Mouse (Mus musculus): Measurements from ENCODE around the gene Rps6ka2.

Rps6ka2 gene

DNA sequence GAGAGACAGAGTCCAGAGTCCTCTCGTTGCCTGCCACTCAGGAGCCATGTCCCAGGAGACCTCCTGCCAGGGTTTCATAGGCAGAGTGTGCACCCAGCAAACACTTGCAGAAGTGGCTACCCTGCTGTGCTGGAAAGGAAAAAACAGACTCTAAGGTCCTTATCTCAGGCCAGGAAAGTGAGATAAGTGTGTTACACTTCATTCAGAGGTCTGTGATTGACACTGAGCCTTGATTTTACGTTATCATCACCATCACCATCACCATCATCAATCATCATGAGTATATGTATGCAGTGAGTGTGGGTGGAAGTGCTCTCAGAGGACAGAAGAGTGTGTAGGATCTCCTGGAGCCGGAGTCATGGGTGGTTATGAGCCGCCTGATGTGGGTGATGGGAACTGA, 51.4 kb downstream of the Rps6ka2 start:
- no peak for DNase-seq

- no peak for DNase-seq
Measured at GRCm38 (mm10) chr17:7222198-7222597, 52.3 kb downstream of the Rps6ka2 start.

- peak in 1 of 2 experiments; percentile 22 for DNase-seq
Measured at GRCm38 (mm10) chr17:7228545-7228944, 58.6 kb downstream of the Rps6ka2 start.

GRCm38 (mm10) chr17:7231312-7231711, 61.4 kb downstream of the Rps6ka2 start:
- no peak for DNase-seq

DNA sequence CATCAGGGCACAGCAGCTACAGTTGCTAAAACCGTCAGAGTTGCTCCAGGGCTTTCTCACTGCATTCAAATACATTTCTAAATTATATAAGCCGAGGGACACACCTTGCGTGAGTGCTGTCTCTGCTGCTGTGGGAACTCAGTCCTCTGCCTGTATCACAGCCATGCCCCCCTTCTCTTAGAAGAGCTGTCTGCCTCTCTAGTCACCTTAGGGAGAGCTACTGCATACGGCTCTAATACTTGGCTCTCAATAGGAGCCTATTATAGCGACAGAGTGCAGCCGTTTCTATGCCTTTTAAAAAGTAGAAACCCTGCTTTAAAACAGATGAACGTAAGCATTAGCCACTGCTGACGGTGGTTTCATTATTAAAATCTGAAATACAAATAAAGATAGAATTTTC, 61.9 kb downstream of the Rps6ka2 start:
- DNase-seq = no peak

DNA sequence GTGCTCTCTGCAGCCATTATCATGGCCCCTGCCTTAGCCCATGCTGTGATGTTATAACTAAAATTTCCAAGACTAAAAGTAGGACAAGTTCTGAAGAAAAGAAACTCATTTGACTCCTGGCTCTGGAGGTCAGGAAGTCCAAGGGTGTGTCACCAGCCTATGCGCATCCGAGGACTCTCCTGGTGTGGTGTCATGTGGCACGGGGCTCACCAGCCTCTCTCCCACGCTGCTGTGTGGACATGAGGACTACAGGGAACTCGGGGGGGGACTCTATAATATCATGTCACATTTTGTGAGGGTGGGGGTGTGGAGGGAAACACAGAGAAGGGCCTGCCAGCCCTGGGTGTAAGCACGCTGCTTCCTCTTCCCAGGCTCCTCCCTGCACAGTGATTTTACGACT, 62.5 kb downstream of the Rps6ka2 start:
- DNase-seq = no peak

GRCm38 (mm10) chr17:7233197-7233596, 63.3 kb downstream of the Rps6ka2 start:
- no peak for DNase-seq

GRCm38 (mm10) chr17:7237706-7238105, 67.8 kb downstream of the Rps6ka2 start:
- no peak for DNase-seq

- no peak for DNase-seq
Measured at GRCm38 (mm10) chr17:7238766-7239165, 68.9 kb downstream of the Rps6ka2 start.

DNA sequence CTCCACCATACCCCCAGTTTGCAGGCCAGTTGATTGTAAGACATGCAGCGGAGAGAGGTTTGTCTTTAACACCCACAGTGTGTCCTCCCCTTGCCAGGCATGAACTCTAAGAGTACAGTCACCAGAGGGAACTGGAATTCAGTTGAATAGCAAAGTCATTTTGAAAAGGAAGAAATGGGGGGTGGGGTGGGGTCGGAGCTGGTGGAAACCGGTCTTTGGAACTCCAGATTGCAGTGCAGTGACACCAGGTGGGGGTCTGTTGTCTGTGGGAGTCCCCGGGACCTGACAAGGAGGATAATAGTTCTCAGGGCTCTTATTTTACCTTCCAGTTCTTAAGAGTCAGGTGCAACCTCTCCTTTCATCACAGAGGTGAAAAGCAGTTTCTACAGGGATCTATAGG, 70.6 kb downstream of the Rps6ka2 start:
- no peak for DNase-seq

DNA sequence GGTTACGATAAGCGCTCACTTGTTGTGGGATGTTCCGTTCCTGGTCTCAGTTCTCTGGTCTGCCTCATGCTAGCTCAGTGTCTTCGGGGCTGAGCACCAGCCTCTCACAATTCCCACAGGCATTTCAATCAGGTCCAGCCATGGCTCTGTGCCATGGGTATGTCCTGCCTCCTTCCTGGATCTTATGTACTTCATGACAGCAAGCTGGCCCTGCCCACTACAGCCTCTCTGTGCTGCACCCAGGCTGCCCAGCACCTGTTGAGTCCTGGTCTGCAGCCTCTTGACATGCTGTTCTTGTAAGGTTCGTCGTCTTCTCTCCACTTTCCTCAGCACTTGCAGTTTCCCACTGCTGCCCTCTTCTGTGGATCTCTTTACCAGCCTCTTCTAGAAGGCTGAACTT, 75.2 kb downstream of the Rps6ka2 start:
- DNase-seq = no peak

- DNase-seq = no peak
Measured at GRCm38 (mm10) chr17:7246893-7247556, 77.1 kb downstream of the Rps6ka2 start.

- DNase-seq = no peak
Measured at GRCm38 (mm10) chr17:7250373-7250772, 80.5 kb downstream of the Rps6ka2 start.

DNA sequence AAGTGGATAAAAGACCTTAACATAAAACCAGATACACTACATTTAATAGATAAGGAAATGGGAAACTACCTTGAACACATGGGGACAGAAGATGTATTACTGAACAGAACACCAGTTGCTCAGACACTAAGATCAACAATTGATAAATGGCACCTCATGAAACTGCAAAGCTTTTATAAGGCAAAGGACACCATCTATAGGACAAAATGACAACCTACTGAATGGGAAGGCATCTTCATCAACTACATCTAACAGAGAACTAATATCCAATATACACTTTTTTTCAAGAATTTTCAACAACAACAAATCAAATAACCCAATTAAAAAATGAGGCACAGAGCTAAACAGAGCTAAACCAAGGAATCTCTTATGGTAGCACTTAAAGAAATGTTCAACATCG, 87.3 kb downstream of the Rps6ka2 start:
- DNase-seq = no peak

DNA sequence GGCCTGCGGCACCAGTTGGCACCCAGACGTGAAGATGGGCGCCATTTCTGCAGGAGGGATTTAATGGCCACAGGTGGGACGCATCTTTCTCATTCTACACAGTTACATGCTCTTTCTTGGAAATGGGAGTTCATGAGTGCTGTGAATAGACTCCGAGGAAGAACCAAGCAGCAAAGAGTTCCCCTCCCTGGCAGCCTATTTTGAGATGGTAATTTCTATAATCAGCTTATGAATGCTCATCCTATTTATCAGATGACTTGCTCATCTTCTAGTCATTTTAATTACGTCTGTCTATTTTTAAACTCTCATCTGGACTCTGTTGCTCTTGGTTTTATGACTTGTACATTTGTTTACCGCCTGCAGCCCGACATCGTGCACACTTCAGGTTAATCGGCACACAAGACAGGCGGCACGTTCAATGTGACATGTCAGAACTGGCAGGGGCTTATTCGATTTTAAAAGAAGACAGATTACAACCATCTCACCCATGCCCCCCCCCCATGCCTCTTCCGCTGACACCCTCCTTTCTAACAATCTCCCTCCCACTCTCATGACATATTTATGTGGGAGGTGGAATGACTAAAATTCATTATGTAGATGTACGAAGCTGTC, 88.9 kb downstream of the Rps6ka2 start:
- no peak for DNase-seq

- DNase-seq = no peak
Measured at GRCm38 (mm10) chr17:7260360-7260759, 90.4 kb downstream of the Rps6ka2 start.

- DNase-seq = no peak
Measured at GRCm38 (mm10) chr17:7262056-7262455, 92.1 kb downstream of the Rps6ka2 start.

DNA sequence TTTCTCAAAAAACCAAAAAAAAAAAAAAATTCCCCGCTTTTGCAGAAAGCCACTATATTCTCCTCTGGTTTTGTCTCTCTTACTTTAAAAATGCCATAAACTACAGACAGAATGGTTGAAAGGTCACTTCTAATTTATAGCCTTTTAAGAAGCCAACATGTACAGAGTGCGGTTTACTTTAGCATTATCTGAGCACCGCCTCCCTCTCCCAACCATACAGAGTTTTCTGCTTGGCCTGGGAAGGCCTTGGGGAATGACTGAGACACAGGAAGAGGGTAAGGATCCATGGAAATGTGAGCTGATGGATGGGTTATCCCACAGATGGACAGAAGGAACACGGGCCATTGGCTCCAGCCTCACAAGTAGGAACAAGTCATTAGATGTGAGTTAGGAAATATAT, 92.7 kb downstream of the Rps6ka2 start:
- no peak for DNase-seq

DNA sequence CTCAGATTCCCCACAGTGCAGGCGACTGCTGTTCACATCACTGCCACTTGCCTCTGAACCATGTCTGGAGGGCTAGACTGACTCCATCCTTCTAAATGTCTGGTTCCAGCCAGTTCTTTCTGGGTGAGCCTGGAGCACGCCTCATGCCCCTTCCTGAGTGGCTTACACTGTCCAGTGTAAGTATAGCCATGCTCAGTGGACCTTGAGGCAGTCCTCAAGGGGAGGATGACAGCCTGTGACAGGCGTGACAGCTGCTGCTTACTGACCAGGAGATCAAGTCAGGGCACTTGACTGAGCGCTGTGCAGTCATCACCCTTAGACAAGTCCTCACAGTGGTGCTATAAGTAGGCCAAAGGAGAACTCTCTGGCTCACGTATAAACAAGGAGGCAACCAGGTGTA, 94.7 kb downstream of the Rps6ka2 start:
- DNase-seq = no peak

- no peak for DNase-seq
Measured at GRCm38 (mm10) chr17:7265291-7265690, 95.4 kb downstream of the Rps6ka2 start.

GRCm38 (mm10) chr17:7265705-7266368, 95.9 kb downstream of the Rps6ka2 start:
- DNase-seq = no peak

- DNase-seq = no peak
Measured at GRCm38 (mm10) chr17:7267843-7268242, 97.9 kb downstream of the Rps6ka2 start.

DNA sequence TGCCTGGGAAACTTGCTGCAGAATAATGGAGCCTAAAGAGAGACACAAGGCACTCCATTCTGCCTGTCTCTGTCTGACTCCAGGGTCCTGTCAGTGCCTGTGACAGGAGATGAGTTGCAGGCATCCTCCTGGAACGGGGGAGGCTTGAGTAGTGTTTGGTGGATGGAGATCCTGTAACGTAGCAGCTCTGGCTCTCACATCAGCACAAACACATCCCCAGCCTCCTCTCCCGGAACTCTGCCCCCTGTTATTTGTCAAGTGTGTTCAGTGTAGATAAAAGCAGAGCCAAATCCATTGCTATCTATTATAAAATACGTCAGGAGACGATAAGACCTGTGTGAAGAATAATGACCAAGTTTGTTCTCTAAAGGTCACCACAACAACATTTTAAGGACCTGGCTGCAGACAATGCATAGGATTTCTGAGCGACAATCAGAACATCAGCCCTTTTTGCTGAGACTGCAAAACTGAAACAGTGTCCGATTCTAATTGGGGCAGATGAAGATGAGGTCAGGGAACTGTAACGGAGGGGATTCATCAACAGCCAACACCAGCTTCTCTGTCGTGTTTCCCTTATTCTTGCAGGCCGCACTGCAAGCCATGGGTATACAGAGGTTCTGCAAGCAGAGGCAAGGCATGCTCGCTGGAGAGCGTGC, 99.4 kb downstream of the Rps6ka2 start:
- DNase-seq = no peak

DNA sequence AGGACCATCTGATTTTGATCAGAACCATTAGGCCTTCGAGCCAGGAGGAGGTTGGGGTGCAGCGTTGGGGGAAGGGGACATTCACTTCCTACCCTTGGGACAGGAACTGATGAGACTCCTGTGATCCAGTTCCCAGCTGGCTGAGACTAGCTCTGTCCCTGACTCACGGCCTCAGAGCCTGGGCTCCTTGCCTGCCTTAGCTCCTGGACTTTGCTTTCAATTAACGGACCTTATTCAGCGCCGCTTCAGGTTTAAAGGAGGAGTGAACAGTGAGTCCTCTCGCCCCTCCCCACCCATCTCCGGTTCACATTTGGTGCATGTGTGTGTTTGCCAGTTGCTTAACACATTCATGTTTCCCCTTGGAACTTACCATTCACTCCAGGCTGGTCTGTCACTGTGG, 100.6 kb downstream of the Rps6ka2 start:
- no peak for DNase-seq

Data from cerebellum, adult 18-20 months (tissue).